Mouse (Mus musculus) forebrain, embryonic 16.5 days (tissue): ENCODE measurements around the gene Dok5. TPM values are rescaled to one million over a fixed set of nuclear protein-coding genes. Genes with fewer than 3 reads are reported as not detected.

ENCODE experiments used
- ATAC-seq: fragments of 200-750 bp; cut with Nextera tagmentation; 2 replicates; pipeline ENCODE4 v1.8.0; 2017; ENCODE audit warnings: mild to moderate bottlenecking, moderate library complexity
- H3K27ac ChIP-seq: fragments of 300-500 bp; sonication (generic); 2 replicates; pipeline ENCODE4 v1.5.1; 2014; ENCODE audit warnings: low read length, control low read depth
- H3K27me3 ChIP-seq: fragments of 300-500 bp; sonication (generic); replicated peaks from 2 replicates; pipeline ENCODE4 v1.6.1; 2014; ENCODE audit warnings: low read length; ENCODE audit not compliant: control insufficient read depth, insufficient read depth
- H3K36me3 ChIP-seq: fragments of 300-500 bp; sonication (generic); 2 replicates; pipeline ENCODE4 v1.6.1; 2014; ENCODE audit not compliant: control insufficient read depth, insufficient read depth
- H3K4me1 ChIP-seq: fragments of 300-500 bp; sonication (generic); replicated peaks from 2 replicates; pipeline ENCODE4 v1.6.1; 2014; ENCODE audit warnings: low read length; ENCODE audit not compliant: control insufficient read depth, insufficient read depth
- H3K4me2 ChIP-seq: fragments of 300-500 bp; sonication (generic); 2 replicates; pipeline ENCODE4 v1.6.1; 2014; ENCODE audit warnings: mild to moderate bottlenecking, low read length, control low read depth
- H3K4me3 ChIP-seq: fragments of 300-500 bp; sonication (generic); replicated peaks from 2 replicates; pipeline ENCODE4 v1.5.1; 2014; ENCODE audit warnings: mild to moderate bottlenecking, low read length, control low read depth
- H3K9ac ChIP-seq: fragments of 300-500 bp; sonication (generic); replicated peaks from 2 replicates; pipeline ENCODE4 v1.6.1; 2014; ENCODE audit warnings: low read depth, low read length, control low read depth
- H3K9me3 ChIP-seq: fragments of 300-500 bp; sonication (generic); 2 replicates; pipeline ENCODE4 v1.6.1; 2016; ENCODE audit warnings: low read length; ENCODE audit not compliant: control insufficient read depth
- WGBS: fragments of 180-500 bp; shearing (Covaris S2); extraction: QIAGEN DNeasy Blood & Tissue Kit; methylation state at CpG from one replicate; pipeline ENCODE4 v1.1.7; 2014; 5-methylcytosine and 5-hydroxymethylcytosine counted together
- polyA plus RNA-seq: library from polyadenylated mRNA; unstranded; fragments of >200 nt; fragmentation: Nextera tagmentation; extraction: Ambion mirVana; gene quantifications from 2 replicates; pipeline ENCODE4 v1.2.1, GENCODE M21; 2015

Dok5 gene
- polyA plus RNA-seq, 1 experiment from 2014 or later: 96.5 TPM

GRCm38 (mm10) chr2:170712658-170713285, 18.8 kb upstream of the Dok5 start:
- 91% methylated on average over 11 of the region's 11 CpGs for WGBS
- Histone ChIP-seq H3K27ac (no peak overlapping the region), H3K4me1 (no peaks in the 10 kb centered on the region), H3K27me3 (no peaks in the 10 kb centered on the region), H3K4me3 (no peak overlapping the region), H3K9ac (no peak overlapping the region), H3K36me3 (no peaks in the 10 kb centered on the region), H3K4me2 (no peak overlapping the region), H3K9me3 (no peaks in the 10 kb centered on the region)
- no peak for ATAC-seq

GRCm38 (mm10) chr2:170720386-170720785, 11.2 kb upstream of the Dok5 start:
- Histone ChIP-seq H3K27me3 (no peaks in the 10 kb centered on the region), H3K4me1 (peaks cover 3% of the 10 kb centered on the region), H3K9me3 (no peaks in the 10 kb centered on the region), H3K9ac (no peak overlapping the region), H3K36me3 (no peaks in the 10 kb centered on the region), H3K4me2 (no peak overlapping the region), H3K4me3 (no peak overlapping the region), H3K27ac (no peak overlapping the region)
- 55% methylated on average over 4 of the region's 4 CpGs for WGBS
- ATAC-seq: no peak

GRCm38 (mm10) chr2:170724136-170724535, 7.5 kb upstream of the Dok5 start:
- Histone ChIP-seq H3K27ac (no peak overlapping the region), H3K9me3 (no peaks in the 10 kb centered on the region), H3K36me3 (no peaks in the 10 kb centered on the region), H3K4me3 (no peak overlapping the region), H3K27me3 (no peaks in the 10 kb centered on the region), H3K4me2 (no peak overlapping the region), H3K4me1 (peaks cover 3% of the 10 kb centered on the region), H3K9ac (no peak overlapping the region)
- 53% methylated on average over 13 of the region's 13 CpGs for WGBS
- no peak for ATAC-seq

- Histone ChIP-seq H3K27ac (no peak overlapping the region), H3K4me1 (peaks cover 3% of the 10 kb centered on the region), H3K4me2 (no peak overlapping the region), H3K9me3 (no peaks in the 10 kb centered on the region), H3K9ac (no peak overlapping the region), H3K4me3 (no peak overlapping the region), H3K27me3 (no peaks in the 10 kb centered on the region), H3K36me3 (no peaks in the 10 kb centered on the region)
- ATAC-seq: no peak
- 85% methylated on average over 11 of the region's 11 CpGs for WGBS
These were observed 6.9 kb upstream of the Dok5 start for GRCm38 (mm10) chr2:170724716-170725115.

- Histone ChIP-seq H3K36me3 (no peaks in the 10 kb centered on the region), H3K27ac (no peak overlapping the region), H3K4me3 (no peak overlapping the region), H3K9me3 (no peaks in the 10 kb centered on the region), H3K4me2 (no peak overlapping the region), H3K27me3 (no peaks in the 10 kb centered on the region), H3K9ac (no peak overlapping the region), H3K4me1 (peaks cover 3% of the 10 kb centered on the region)
- WGBS: 86% methylated on average over 5 of the region's 5 CpGs
- ATAC-seq: no peak
These were observed 5.8 kb upstream of the Dok5 start for GRCm38 (mm10) chr2:170725796-170726195.

GRCm38 (mm10) chr2:170726996-170727710, 4.5 kb upstream of the Dok5 start:
- H3K9me3 ChIP-seq: no peaks in the 10 kb centered on the region
- peaks cover 10% of the 10 kb centered on the region for H3K4me1 ChIP-seq
- no peak overlapping the region for H3K27ac ChIP-seq
- no peak overlapping the region for H3K9ac ChIP-seq
- H3K4me2 ChIP-seq: no peak overlapping the region
- no peaks in the 10 kb centered on the region for H3K27me3 ChIP-seq
- no peaks in the 10 kb centered on the region for H3K36me3 ChIP-seq
- H3K4me3 ChIP-seq: no peak overlapping the region
- WGBS: 48% methylated on average over 6 of the region's 6 CpGs
- ATAC-seq: no peak

GRCm38 (mm10) chr2:170728864-170729263, 2.7 kb upstream of the Dok5 start:
- Histone ChIP-seq H3K4me2 (no peak overlapping the region), H3K36me3 (no peaks in the 10 kb centered on the region), H3K27me3 (no peaks in the 10 kb centered on the region), H3K4me1 (peaks cover 11% of the 10 kb centered on the region), H3K9ac (no peak overlapping the region), H3K27ac (no peak overlapping the region), H3K9me3 (no peaks in the 10 kb centered on the region), H3K4me3 (no peak overlapping the region)
- 73% methylated on average over 9 of the region's 9 CpGs for WGBS
- no peak for ATAC-seq

- Histone ChIP-seq H3K27me3 (no peaks in the 10 kb centered on the region), H3K9me3 (no peaks in the 10 kb centered on the region), H3K4me2 (no peak overlapping the region), H3K36me3 (no peaks in the 10 kb centered on the region), H3K4me3 (no peak overlapping the region), H3K27ac (no peak overlapping the region), H3K4me1 (peaks cover 14% of the 10 kb centered on the region), H3K9ac (no peak overlapping the region)
- 48% methylated on average over 2 of the region's 2 CpGs for WGBS
- no peak for ATAC-seq
These were observed 1.9 kb upstream of the Dok5 start for GRCm38 (mm10) chr2:170729661-170730060.

- Histone ChIP-seq H3K27ac (no peak overlapping the region), H3K9ac (no peak overlapping the region), H3K36me3 (no peaks in the 10 kb centered on the region), H3K4me1 (peaks cover 15% of the 10 kb centered on the region), H3K27me3 (no peaks in the 10 kb centered on the region), H3K4me3 (no peak overlapping the region), H3K9me3 (no peaks in the 10 kb centered on the region), H3K4me2 (no peak overlapping the region)
- no peak for ATAC-seq
- 88% methylated on average over 8 of the region's 8 CpGs for WGBS
These were observed 1.5 kb upstream of the Dok5 start for GRCm38 (mm10) chr2:170730136-170730535.
